Mouse (Mus musculus) testis, adult 2 months (tissue): ENCODE data around the gene Pi4kb.

Source experiments
- CTCF ChIP-seq: fragments of 200-500 bp; IDR thresholded peaks from 2 replicates; pipeline ENCODE4 v1.5.1; 2012; ENCODE audit warnings: low read depth, mild to moderate bottlenecking, inconsistent platforms, low read length, moderate library complexity; ENCODE audit not compliant: control insufficient read depth, insufficient read depth, insufficient replicate concordance
- POLR2A ChIP-seq: fragments of 200-500 bp; IDR thresholded peaks from 2 replicates; pipeline ENCODE4 v1.6.1; 2012; ENCODE audit warnings: low read depth, mild to moderate bottlenecking, inconsistent platforms, low read length, moderate library complexity; ENCODE audit not compliant: control insufficient read depth

DNA sequence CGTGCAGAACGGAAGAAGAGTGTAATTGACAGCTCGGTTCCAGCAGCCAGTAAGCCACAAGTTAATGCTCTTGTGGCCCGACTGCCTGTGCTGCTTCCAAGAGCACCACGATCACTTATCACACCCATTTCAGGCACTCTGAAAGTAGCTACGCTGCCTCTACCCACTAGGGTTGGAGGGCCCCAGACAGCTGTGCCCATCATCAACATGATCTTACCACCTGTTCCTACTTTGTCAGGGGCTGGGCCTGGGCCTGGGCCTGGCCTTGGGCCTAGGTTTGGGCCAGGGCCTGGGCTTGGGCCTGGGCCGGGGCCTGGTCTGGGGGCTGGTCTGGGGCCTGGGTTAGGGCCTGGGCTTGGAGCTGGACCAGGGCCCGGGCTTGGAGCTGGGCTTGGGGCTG, 16.2 kb upstream of the Pi4kb start:
- TF ChIP-seq POLR2A (no peak), CTCF (no peak)
